Mouse (Mus musculus): ENCODE results near the gene Cldn6.

Cldn6 gene

GRCm38 (mm10) chr17:23679127-23679835 lies at the start of gene Cldn6:
Cldn6 (plus strand) TSS chr17:23679249.
- DNase-seq (ENCODE audit: low read depth, low spot score) = no peak

- DNase-seq (ENCODE audit: low read depth, low spot score) = peak; percentile 86
These were observed 48.6 kb upstream of the Cldn6 start for GRCm38 (mm10) chr17:23630195-23631020.

GRCm38 (mm10) chr17:23631241-23631640 lies 47.8 kb upstream of the Cldn6 start:
- DNase-seq (ENCODE audit: low read depth, low spot score) = no peak

GRCm38 (mm10) chr17:23644613-23645495 lies 34.2 kb upstream of the Cldn6 start, which contains the start of gene Mmp25:
Mmp25 (minus strand) TSS chr17:23645277.
- no peak for DNase-seq (ENCODE audit: low read depth, low spot score)

GRCm38 (mm10) chr17:23645894-23646293 lies 33.2 kb upstream of the Cldn6 start:
- no peak for DNase-seq (ENCODE audit: low read depth, low spot score)

GRCm38 (mm10) chr17:23651363-23651762 lies 27.7 kb upstream of the Cldn6 start:
- no peak for DNase-seq (ENCODE audit: low read depth, low spot score)

- no peak for DNase-seq (ENCODE audit: low read depth, low spot score)
These were observed 25.7 kb upstream of the Cldn6 start for GRCm38 (mm10) chr17:23653324-23653723.

- no peak for DNase-seq (ENCODE audit: low read depth, low spot score)
These were observed 25.0 kb upstream of the Cldn6 start for GRCm38 (mm10) chr17:23654001-23654400.

GRCm38 (mm10) chr17:23654410-23654809 lies 24.6 kb upstream of the Cldn6 start:
- DNase-seq (ENCODE audit: low read depth, low spot score) = no peak

- no peak for DNase-seq (ENCODE audit: low read depth, low spot score)
These were observed 20.6 kb upstream of the Cldn6 start for GRCm38 (mm10) chr17:23658450-23658849.

- peak; percentile 35 for DNase-seq (ENCODE audit: low read depth, low spot score)
These were observed 18.8 kb upstream of the Cldn6 start, which contains the start of gene Bicdl2 for GRCm38 (mm10) chr17:23660117-23660875. Bicdl2 (plus strand) TSS chr17:23660506.

GRCm38 (mm10) chr17:23660876-23661200 lies 18.2 kb upstream of the Cldn6 start:
- DNase-seq (ENCODE audit: low read depth, low spot score) = no peak

- no peak for DNase-seq (ENCODE audit: low read depth, low spot score)
These were observed 17.5 kb upstream of the Cldn6 start for GRCm38 (mm10) chr17:23661526-23661925.

- DNase-seq (ENCODE audit: low read depth, low spot score) = peak; percentile 65
These were observed 14.5 kb upstream of the Cldn6 start for GRCm38 (mm10) chr17:23664556-23665021.

GRCm38 (mm10) chr17:23665511-23665910 lies 13.5 kb upstream of the Cldn6 start:
- no peak for DNase-seq (ENCODE audit: low read depth, low spot score)

- no peak for DNase-seq (ENCODE audit: low read depth, low spot score)
These were observed 8.5 kb upstream of the Cldn6 start for GRCm38 (mm10) chr17:23670516-23671074.

GRCm38 (mm10) chr17:23671519-23671918 lies 7.5 kb upstream of the Cldn6 start:
- no peak for DNase-seq (ENCODE audit: low read depth, low spot score)

- no peak for DNase-seq (ENCODE audit: low read depth, low spot score)
These were observed 6.3 kb upstream of the Cldn6 start for GRCm38 (mm10) chr17:23672761-23673160.

GRCm38 (mm10) chr17:23673424-23674073 lies 5.5 kb upstream of the Cldn6 start, which contains the start of the genes Hcfc1r1 and Thoc6:
Hcfc1r1 (plus strand) TSS chr17:23673596.
Thoc6 (minus strand) TSS chr17:23673882.
- DNase-seq (ENCODE audit: low read depth, low spot score) = peak; percentile 100

Data from brain, adult 2 months (tissue).